Comparison of ENCODE assay signal across 26 mouse cellular contexts in genomic region chr19:4189051-4189620, GRCm38 (mm10). TPM values are rescaled to one million over a fixed set of nuclear protein-coding genes. Genes with fewer than 3 reads are reported as not detected.
DNase-seq lines count a peak whose midpoint lies in the region; ATAC-seq lines count a peak whose summit lies in the region.
"Had no signal": no experiment of that assay in that cellular context is flagged by ENCODE, and none has a peak within 500 bp of the region (broad histone marks: within the 10 kb centered on the region; RNA-seq: fewer than 3 reads in every experiment).

No protein-coding gene starts in this region.

- DNase-seq in thymus, postnatal 14 days, result peak; percentile 61
- no peak for DNase-seq in thymus, postnatal 0 days (ENCODE audit: low spot score)
- DNase-seq in induced T-regulatory cell, adult 2 months (ENCODE audit: low read depth), result peak; percentile 68
- DNase-seq in thymus, postnatal 4 days, result peak; percentile 43
- DNase-seq in adrenal gland, adult 18-20 months (ENCODE audit: low spot score in 2 of 2), result no peak
- DNase-seq: adrenal gland, adult 8-10 months; cerebellum, adult 9-10 months; gastrocnemius, postnatal 14 days; heart, adult 2 months; heart, postnatal 10 days; kidney, adult 9 months; kidney, postnatal 14 days; lung, adult 18-20 months; lung, postnatal 14 days; right cerebral cortex, postnatal 14 days; spleen, adult 18-20 months had no signal

- H3K4me1 ChIP-seq in heart, embryonic 15.5 days (replicated peaks), result peaks cover 58% of the 10 kb centered on the region
- H3K4me1 ChIP-seq in heart, embryonic 11.5 days (ENCODE audit: control insufficient read depth, insufficient read depth, low read length), result peaks cover 32% of the 10 kb centered on the region

- WGBS in heart, embryonic 15.5 days, result 85% methylated on average over 12 of the region's 12 CpGs
- 83% methylated on average over 12 of the region's 12 CpGs for WGBS in heart, embryonic 11.5 days (ENCODE audit: insufficient replicate concordance)

- H3K4me3 ChIP-seq in heart, embryonic 15.5 days, result no peak overlapping the region
- no peak overlapping the region for H3K4me3 ChIP-seq in heart, embryonic 11.5 days (ENCODE audit: low read depth, low read length)
- H3K4me3 ChIP-seq: forebrain, embryonic 10.5 days; heart, adult 2 months; hindbrain, embryonic 10.5 days; megakaryocyte, embryonic 14.5 days; midbrain, embryonic 13.5 days; stomach, embryonic 15.5 days had no signal

- H3K9ac ChIP-seq in heart, embryonic 15.5 days, result no peak overlapping the region
- H3K9ac ChIP-seq in heart, embryonic 11.5 days (ENCODE audit: low read depth, low read length), result no peak overlapping the region
- H3K9ac ChIP-seq: midbrain, embryonic 13.5 days; stomach, embryonic 15.5 days had no signal

- no peak overlapping the region for H3K27ac ChIP-seq in heart, embryonic 15.5 days
- H3K27ac ChIP-seq in heart, embryonic 11.5 days (ENCODE audit: low read depth, low read length), result no peak overlapping the region
- H3K27ac ChIP-seq: forebrain, embryonic 10.5 days; heart, adult 2 months; hindbrain, embryonic 10.5 days; midbrain, embryonic 13.5 days; stomach, embryonic 15.5 days had no signal

- no peaks in the 10 kb centered on the region for H3K27me3 ChIP-seq in heart, embryonic 15.5 days
- 0 out of 2 replicates have a peak, but pooled peaks cover 3% of the 10 kb centered on the region for H3K27me3 ChIP-seq in heart, embryonic 11.5 days (ENCODE audit: control insufficient read depth, insufficient read depth, low read length)
- H3K27me3 ChIP-seq: megakaryocyte, embryonic 14.5 days; midbrain, embryonic 13.5 days; stomach, embryonic 15.5 days had no signal

- ATAC-seq in heart, embryonic 15.5 days (replicated peaks; ENCODE audit: insufficient number of reproducible peaks, insufficient read depth, low FRiP score, low read depth), result no peak
- ATAC-seq in heart, embryonic 11.5 days (replicated peaks; ENCODE audit: insufficient number of reproducible peaks, low FRiP score, low TSS enrichment), result no peak
- ATAC-seq: forebrain, embryonic 16.5 days; hindbrain, embryonic 16.5 days; intestine, embryonic 16.5 days; midbrain, embryonic 13.5 days had no signal

- H3K9me3 ChIP-seq in heart, embryonic 15.5 days (replicated peaks), result no peaks in the 10 kb centered on the region
- H3K9me3 ChIP-seq in heart, embryonic 11.5 days (replicated peaks; ENCODE audit: control insufficient read depth, low read length), result no peaks in the 10 kb centered on the region
- H3K9me3 ChIP-seq: forebrain, embryonic 10.5 days; hindbrain, embryonic 10.5 days; megakaryocyte, embryonic 14.5 days; midbrain, embryonic 13.5 days; stomach, embryonic 15.5 days had no signal

- H3K36me3 ChIP-seq in heart, embryonic 15.5 days, result peaks cover 10% of the 10 kb centered on the region
- H3K36me3 ChIP-seq in heart, embryonic 11.5 days (ENCODE audit: control insufficient read depth, insufficient read depth, low read length), result peaks cover 6% of the 10 kb centered on the region; the same call in 1 of the 2 replicates

- peak overlapping the region; percentile 3; the same call in 1 of the 2 replicates for H3K4me2 ChIP-seq in heart, embryonic 15.5 days
- H3K4me2 ChIP-seq in heart, embryonic 11.5 days, result no peak overlapping the region
- H3K4me2 ChIP-seq: midbrain, embryonic 13.5 days; stomach, embryonic 15.5 days had no signal

RNA-seq across cellular contexts. Expression of gene Tbc1d10c, which starts 1.9 kb away (rescaled TPM):
- polyA plus RNA-seq in heart, embryonic 15.5 days (2015; fragmentation: Nextera tagmentation; extraction: Ambion mirVana), result 3.0 and 14.9 TPM in 2 replicates
- polyA plus RNA-seq in heart, embryonic 11.5 days (2014; fragmentation: Nextera tagmentation; extraction: Ambion mirVana), result 1.0 and 1.3 TPM in 2 replicates
- 322 and 323 TPM in 2 replicates for polyA plus RNA-seq in thymus, postnatal 0 days (2015; fragmentation: Nextera tagmentation; extraction: Ambion mirVana)
- 1 to 10 TPM; 1.1 to 1.6 TPM for total RNA-seq in adrenal gland, adult 18-20 months (2021)

RNA-seq across cellular contexts. Expression of gene Ppp1ca, which starts 2.7 kb away (rescaled TPM):
- polyA plus RNA-seq in heart, embryonic 15.5 days (2015; fragmentation: Nextera tagmentation; extraction: Ambion mirVana), result 666 and 734 TPM in 2 replicates
- 749 and 760 TPM in 2 replicates for polyA plus RNA-seq in heart, embryonic 11.5 days (2014; fragmentation: Nextera tagmentation; extraction: Ambion mirVana)
- 995 and 1,030 TPM in 2 replicates for polyA plus RNA-seq in thymus, postnatal 0 days (2015; fragmentation: Nextera tagmentation; extraction: Ambion mirVana)
- 100 to 1,000 TPM; 353 to 384 TPM for total RNA-seq in adrenal gland, adult 18-20 months (2021)

RNA-seq across cellular contexts. Expression of gene Rad9a, which starts 12.3 kb away (rescaled TPM):
- 17.3 and 24.1 TPM in 2 replicates for polyA plus RNA-seq in heart, embryonic 15.5 days (2015; fragmentation: Nextera tagmentation; extraction: Ambion mirVana)
- 20.6 and 24.1 TPM in 2 replicates for polyA plus RNA-seq in heart, embryonic 11.5 days (2014; fragmentation: Nextera tagmentation; extraction: Ambion mirVana)
- 29.8 and 33.2 TPM in 2 replicates for polyA plus RNA-seq in thymus, postnatal 0 days (2015; fragmentation: Nextera tagmentation; extraction: Ambion mirVana)
- total RNA-seq in adrenal gland, adult 18-20 months (2021), result 1 to 10 TPM; 7.5 to 9.0 TPM

RNA-seq across cellular contexts. Expression of gene Carns1, which starts 13.9 kb away (rescaled TPM):
- polyA plus RNA-seq in heart, embryonic 15.5 days (2015; fragmentation: Nextera tagmentation; extraction: Ambion mirVana), result 12.3 TPM in 2 replicates
- polyA plus RNA-seq in heart, embryonic 11.5 days (2014; fragmentation: Nextera tagmentation; extraction: Ambion mirVana), result 2.1 and 2.8 TPM in 2 replicates
- 6.8 and 10.4 TPM in 2 replicates for polyA plus RNA-seq in thymus, postnatal 0 days (2015; fragmentation: Nextera tagmentation; extraction: Ambion mirVana)
- 1 to 10 TPM; 3.2 to 3.5 TPM for total RNA-seq in adrenal gland, adult 18-20 months (2021)

RNA-seq across cellular contexts. Expression of gene Clcf1, which starts 24.9 kb away (rescaled TPM):
- polyA plus RNA-seq in heart, embryonic 15.5 days (2015; fragmentation: Nextera tagmentation; extraction: Ambion mirVana), result 0.96 and 1.9 TPM in 2 replicates
- polyA plus RNA-seq in heart, embryonic 11.5 days (2014; fragmentation: Nextera tagmentation; extraction: Ambion mirVana), result 1.2 and 2.5 TPM in 2 replicates
- polyA plus RNA-seq in thymus, postnatal 0 days (2015; fragmentation: Nextera tagmentation; extraction: Ambion mirVana), result 2.1 and 2.5 TPM in 2 replicates
- total RNA-seq in adrenal gland, adult 18-20 months (2021), result 10 to 100 TPM in 1 of 2 experiments, 1 to 10 TPM in 1; 7.9 to 11.1 TPM

Comparison
In these comparisons a context has a peak if more than half of its experiments do, and no peak if none do; other contexts are left out.
1. DNase-seq: peak in thymus, postnatal 14 days (single experiment), induced T-regulatory cell, adult 2 months (single experiment) and thymus, postnatal 4 days (single experiment); none in thymus, postnatal 0 days (single experiment) and adrenal gland, adult 18-20 months (0 of 2).
2. RNA of gene Tbc1d10c, which starts 1.9 kb away (polyA plus RNA-seq): 322 to 323 TPM in thymus, postnatal 0 days; 3.0 to 14.9 TPM in heart, embryonic 15.5 days and 1.0 to 1.3 TPM in heart, embryonic 11.5 days; every median in the first group is over 10 times any median in the second.